Mouse (Mus musculus): Measurements from ENCODE around the gene Gfm1.

GRCm38 (mm10) chr3:67473438-67473837, 43.5 kb downstream of the Gfm1 start:
- TF ChIP-seq EP300 (IDR thresholded peaks at IDR 0.05; ENCODE audit: low read depth) (no peak), CTCF (IDR thresholded peaks at IDR 0.05; ENCODE audit: low read depth) (no peak)

All from heart, postnatal 0 days (tissue).